Mouse (Mus musculus) layer of hippocampus, adult 6 months (tissue): Measurements from ENCODE around the gene Ostm1. TPM values are rescaled to one million over a fixed set of nuclear protein-coding genes. Genes with fewer than 3 reads are reported as not detected.

ENCODE experiments used
- long read RNA-seq, 2 experiments: library from polyadenylated mRNA; unstranded; transcript quantifications; one replicate each; pipeline ENCODE4 v2.0.0; 2019 to 2020
- polyA plus RNA-seq: library from polyadenylated mRNA; unstranded; fragments of <200 nt; fragmentation: Nextera tagmentation; gene quantifications from 2 replicates; pipeline ENCODE4 v1.2.3, GENCODE M21; 2021

Ostm1 gene
- polyA plus RNA-seq = 46.2 and 49.6 TPM in 2 replicates
- long read RNA-seq, experiment 1, full-length matches to known transcripts = 86 of 103 reads
- long read RNA-seq, experiment 1, partial matches to known transcripts = 4 of 103 reads
- long read RNA-seq, experiment 1, other reads (novel, unspliced or antisense) = 13 of 103 reads
- long read RNA-seq, experiment 2, full-length matches to known transcripts = 539 of 546 reads
- long read RNA-seq, experiment 2, partial matches to known transcripts = 1 of 546 reads
- long read RNA-seq, experiment 2, other reads (novel, unspliced or antisense) = 6 of 546 reads

GRCm38 (mm10) chr10:42583157-42583872 is at the start of gene Ostm1, which contains the start of gene Nr2e1:
Gene Ostm1, plus strand, starts transcription at chr10:42583822.
Gene Nr2e1, minus strand, starts transcription at chr10:42583632.

Other genes with a start within 250 kb of the Ostm1 start
- gene Afg1l, start 105.3 kb upstream of the Ostm1 start, polyA plus RNA-seq = 16.5 and 20.5 TPM in 2 replicates
- 560 and 592 TPM in 2 replicates for gene Snx3, start 81.8 kb upstream of the Ostm1 start, polyA plus RNA-seq
- gene Nr2e1, start 190 bp upstream of the Ostm1 start, polyA plus RNA-seq = 8.1 and 9.3 TPM in 2 replicates
- gene Sec63, start 177.7 kb downstream of the Ostm1 start, polyA plus RNA-seq = 4.0 and 4.7 TPM in 2 replicates